Mouse (Mus musculus) cerebellum, adult 11-12 months (tissue): ENCODE data around the gene Omt2b.
A peak's percentile ranks its signal among the peaks of the same experiment; 100 is the strongest.
"Not testable (repeated sequence)": the region's sequence is repeated elsewhere in the genome, so short reads cannot be mapped to it uniquely, and the experiment has no call there.

Experiments
- DNase-seq: peaks from one replicate; pipeline ENCODE4 v3.0.0; 2022

Omt2b gene

DNA sequence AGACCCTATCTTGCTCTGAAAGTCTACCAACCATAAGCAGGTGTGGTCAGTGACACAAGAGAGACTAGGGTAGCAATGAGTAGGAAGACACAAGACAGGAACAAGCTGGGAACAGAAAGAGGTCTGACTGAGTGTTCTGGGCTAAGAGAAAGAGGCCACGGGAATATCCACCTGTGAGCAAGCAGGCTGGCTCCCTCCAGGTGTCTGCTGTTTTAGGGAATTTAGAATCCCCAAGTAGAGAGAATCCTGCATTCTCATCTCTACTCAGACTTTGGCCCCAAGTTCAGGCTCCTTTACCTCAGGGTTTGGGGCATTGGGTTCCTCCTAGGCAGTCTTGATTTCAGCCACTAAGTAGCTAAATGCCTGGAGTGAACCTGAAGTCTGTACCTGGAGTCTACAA, at the start of gene Omt2b:
Gene Omt2b (plus strand): TSS at position 301 of the 400 bp plus-strand sequence.
- not testable (repeated sequence) for DNase-seq

DNA sequence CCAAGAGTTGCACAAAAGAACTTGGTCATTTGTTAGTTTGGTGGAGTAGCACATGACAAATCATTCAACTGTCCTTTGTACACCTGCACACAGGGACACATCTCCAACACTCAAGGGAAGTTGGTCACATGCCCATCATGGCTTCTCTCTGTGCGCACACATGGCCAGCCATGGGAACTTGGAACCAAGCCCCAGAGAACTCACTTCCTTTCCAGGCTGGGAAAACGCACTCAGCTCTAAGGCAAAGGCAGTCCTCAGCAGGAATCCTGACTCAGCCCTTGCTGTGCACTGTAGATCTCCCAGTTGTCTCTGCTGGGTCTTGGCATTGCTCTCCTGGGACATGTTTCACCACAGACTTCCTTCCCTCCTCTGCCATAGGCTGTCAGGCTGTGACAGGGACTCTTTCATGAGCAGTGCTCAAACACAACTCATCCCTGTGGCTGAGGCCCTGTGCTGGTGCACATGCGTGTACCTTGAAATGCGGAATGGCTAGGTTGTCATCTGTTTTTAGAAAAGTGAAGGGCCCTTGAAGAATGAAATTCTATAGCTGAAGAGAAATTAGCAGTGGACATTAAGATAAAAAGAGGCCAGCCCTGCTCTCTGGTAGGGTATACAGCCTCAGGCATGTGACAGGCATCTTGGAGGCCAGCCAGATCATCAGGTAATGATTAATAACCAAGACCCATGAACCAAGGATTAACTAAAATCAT, 45.2 kb upstream of the Omt2b start:
- DNase-seq = not testable (repeated sequence)

DNA sequence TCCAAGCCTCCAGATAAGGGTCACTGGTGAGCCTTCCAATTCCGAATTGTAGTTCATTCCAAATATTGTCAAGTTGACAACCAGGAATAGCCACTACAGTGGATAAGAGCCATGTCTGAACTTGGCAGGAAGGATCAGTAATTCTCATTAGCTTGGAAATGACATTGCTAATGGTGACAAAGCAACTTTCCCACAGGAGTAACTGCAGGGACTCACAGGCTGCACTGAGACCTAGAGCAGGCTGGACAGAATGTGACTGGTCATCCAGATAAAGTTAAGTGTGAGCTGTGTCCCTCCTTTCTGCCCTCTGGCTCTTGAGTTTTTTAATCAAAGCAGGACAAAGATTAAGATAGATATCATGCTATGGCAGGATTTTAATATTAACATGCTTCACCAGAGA, 38.3 kb upstream of the Omt2b start:
- DNase-seq = not testable (repeated sequence)

DNA sequence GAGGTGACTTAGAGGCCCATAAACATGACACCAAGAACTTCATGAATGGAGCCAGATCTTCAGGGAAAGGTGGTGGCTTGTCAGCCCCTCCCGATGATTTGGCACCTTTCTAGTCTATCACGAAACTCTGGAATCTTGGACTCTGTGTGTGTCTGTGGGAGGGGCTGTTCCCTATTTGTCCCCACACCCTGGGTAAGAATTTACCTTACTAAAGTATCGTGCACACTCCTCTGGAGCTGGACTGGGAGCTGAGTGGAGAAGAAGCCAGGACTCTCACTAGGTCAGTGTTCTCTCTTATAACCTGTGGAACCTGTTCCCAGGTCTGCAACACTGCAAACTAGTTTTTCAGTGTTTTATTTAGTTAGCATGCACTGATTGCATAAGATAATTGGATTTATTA, 37.7 kb upstream of the Omt2b start, which contains the start of gene Gm10639:
Gene Gm10639 (plus strand): TSS at position 201 of the 400 bp plus-strand sequence.
- DNase-seq = not testable (repeated sequence)

DNA sequence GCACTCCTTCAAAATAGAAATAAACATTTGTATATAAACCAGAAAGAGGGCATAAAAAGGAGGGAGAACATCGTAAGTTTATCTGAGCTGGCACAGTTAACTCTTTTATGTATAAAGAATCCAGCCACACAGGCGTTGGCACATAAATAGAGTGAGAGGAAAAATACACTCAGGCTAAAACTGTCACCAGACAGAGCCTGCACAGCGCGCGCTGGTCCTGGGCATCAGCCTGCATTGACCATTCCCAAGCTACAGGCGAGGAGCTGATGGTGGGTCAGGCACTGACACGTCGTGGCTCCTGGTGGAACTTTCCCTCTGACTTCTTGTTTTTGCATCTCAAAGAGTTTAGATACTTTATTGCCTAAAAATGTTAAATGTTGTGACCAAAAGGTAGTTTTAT, 34.9 kb upstream of the Omt2b start:
- DNase-seq = not testable (repeated sequence)

DNA sequence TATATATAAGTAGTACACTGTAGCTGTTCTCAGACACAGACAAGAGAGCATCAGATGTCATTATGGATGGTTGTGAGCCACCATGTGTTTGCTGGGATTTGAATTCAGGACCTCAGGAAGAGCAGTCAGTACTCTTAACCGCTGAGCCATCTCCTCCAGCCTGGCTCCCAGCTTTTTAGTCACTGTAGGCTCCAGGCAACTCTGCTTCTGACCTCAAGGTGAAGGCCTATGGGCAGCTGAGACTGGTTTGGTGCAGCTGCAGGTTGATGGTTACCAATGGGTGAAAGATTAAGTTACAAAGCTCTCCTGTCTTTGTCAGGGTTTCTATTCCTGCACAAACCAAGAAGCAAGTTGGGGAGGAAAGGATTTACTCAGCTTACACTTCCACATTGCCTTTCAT, 33.7 kb upstream of the Omt2b start:
- DNase-seq = not testable (repeated sequence)

DNA sequence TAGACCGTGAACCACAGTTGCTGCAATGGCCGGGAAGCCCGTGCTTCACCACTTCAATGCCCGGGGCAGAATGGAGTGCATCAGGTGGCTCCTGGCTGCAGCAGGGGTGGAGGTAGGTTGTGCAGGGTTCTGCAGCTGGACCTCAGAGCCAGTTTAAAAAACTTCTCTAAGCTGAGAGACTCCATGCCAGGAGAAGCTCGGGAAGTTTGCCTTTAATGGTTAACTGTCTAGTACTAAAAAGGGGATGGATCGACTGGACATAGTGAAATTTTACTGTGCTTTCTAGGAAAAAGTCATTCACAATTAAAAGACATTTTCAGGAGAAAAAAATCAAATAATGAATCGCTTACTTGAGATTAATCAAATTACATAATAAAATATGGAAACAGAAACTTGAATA, 32.6 kb upstream of the Omt2b start:
- not testable (repeated sequence) for DNase-seq

DNA sequence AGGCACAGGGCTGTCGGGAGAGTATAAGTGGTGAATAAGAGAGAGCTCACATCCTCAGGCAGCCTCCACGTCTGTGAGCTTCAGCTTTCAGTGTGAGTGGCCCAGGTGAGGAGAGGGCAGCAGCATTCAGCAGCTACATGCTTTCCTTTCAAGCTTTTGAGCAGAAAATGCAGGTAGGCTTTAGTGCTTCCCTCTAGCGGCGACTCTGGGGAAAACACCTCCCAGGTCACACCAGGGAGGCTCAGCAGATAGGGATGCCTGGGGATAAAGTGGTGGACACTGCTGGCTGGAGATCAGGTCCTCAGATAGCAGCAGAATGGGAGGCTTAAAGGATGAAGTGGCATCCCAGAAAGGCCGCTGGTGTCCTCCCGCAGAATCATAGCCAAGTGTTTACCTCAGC, 31.3 kb upstream of the Omt2b start:
- peak; percentile 2 for DNase-seq

DNA sequence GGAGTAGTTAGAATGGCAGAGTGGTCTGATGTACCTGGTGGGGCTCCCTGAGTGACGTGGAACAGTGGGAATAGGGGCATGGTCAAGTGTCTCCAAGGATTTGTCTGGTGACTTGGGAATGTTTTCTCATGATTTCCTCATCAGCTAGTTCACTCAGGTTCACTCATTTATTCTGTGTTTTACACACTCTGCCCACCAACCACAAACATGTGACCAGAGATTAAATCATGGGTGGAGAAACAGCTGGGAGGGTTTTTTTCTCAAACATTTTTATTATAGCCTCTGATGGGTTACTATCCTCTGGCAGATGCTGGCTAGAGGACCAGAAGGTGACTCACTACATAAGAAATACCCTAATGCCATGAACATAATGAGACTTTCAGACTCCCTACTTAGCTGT, 29.2 kb upstream of the Omt2b start:
- no peak for DNase-seq

DNA sequence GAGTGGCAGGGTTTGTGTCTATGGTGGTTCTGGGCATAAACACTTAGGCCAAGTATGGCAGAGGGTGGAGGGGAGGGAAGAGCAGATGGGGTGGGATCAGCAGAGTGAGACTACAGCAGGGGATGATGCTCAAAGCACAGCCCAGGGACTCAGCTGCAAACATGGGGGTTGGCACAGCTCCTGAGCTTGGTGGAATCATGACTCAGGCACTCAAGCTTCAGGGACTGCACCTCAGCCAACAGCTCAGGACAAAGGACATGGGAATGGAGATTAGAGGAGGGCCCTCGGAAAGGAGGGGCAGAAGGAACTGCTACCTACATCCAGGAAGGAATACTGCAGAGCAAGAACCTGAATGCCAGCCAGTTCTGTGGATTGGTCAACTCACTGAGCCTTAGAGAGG, 28.2 kb upstream of the Omt2b start:
- not testable (repeated sequence) for DNase-seq

DNA sequence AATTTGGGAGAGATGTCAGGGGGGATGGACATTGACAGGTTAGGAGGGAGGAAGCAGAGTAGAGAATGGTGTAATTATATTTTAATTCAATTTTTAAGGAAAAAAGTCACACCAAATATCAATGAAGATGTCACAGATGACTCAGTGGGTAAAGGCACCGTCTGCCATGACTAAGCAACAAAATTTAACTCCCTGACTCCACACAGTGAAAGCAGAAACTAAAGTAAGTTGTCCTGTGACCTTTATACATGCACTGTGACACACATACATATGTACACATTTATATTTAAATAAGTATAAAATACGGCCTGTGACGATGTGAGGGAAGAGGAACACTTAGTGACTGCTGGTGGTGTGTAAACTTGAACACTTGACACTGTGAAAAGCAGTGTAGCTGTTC, 19.3 kb upstream of the Omt2b start:
- not testable (repeated sequence) for DNase-seq

DNA sequence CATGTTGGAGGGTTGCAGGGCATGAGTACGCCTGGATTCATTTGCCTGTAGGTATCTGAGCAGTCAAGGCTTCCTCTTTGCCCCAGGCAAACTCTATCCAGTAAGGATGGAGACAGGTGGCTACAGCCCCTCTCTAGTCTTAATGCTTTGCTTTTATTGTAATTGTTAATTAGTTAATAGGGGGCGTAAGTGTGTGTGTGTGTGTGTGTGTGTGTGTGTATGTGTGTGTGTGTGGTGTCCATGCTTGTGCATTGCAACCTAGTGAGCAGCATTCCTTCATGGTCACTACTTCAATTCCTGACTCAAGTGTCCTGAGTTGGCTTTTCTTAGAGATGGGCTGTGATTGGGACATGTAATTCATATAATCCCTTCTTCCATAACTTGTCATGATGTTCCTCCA, 12.7 kb upstream of the Omt2b start, which contains the start of gene Omt2a:
Gene Omt2a (minus strand): TSS at position 101 of the 400 bp plus-strand sequence.
- DNase-seq = no peak

DNA sequence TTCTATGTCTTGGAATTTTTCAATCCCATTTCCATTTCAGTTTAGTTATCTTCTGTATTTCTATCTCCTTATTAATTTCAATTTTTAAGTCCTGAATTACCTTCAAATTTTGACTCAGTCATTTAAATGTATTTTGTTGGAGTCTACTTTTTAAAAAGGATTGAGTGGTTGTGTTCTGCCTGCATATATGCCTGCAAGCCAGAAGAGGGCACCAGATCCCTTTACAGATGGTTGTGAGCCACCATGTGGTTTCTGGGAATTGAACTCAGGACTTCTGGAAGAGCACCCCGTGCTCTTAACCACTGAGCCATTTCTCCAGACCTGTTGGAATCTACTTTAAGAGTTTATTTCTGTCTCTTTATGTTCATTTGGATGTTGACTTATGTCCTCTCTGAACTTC, 7.9 kb upstream of the Omt2b start:
- DNase-seq = no peak

DNA sequence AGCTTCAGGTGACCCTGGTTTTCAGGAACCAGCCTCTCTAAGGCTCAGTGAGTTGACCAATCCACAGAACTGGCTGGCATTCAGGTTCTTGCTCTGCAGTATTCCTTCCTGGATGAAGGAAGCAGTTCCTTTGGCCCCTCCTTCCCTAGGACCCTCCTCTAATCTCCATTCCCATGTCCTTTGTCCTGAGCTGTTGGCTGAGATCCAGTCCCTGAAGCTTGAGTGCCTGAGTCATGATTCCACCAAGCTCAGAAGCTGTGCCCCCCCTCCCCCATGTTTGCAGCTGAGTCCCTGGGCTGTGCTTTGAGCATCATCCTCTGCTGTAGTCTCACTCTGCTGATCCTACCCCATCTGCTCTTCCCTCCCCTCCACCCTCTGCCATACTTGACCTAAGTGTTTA, 9.7 kb downstream of the Omt2b start:
- DNase-seq = not testable (repeated sequence)

DNA sequence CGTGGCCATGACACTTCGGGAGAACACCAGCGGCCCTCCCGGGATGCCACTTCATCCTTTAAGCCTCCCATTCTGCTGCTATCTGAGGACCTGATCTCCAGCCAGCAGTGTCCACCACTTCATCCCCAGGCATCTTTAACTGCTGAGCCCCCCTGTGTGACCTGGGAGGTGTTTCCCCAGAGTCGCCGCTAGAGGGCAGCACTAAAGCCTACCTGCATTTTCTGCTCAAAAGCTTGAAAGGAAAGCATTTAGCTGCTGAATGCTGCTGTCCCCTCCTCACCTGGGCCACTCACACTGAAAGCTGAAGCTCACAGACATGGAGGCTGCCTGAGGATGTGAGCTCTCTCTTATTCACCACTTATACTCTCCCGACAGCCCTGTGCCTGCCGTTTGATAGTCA, 12.9 kb downstream of the Omt2b start:
- DNase-seq = not testable (repeated sequence)

DNA sequence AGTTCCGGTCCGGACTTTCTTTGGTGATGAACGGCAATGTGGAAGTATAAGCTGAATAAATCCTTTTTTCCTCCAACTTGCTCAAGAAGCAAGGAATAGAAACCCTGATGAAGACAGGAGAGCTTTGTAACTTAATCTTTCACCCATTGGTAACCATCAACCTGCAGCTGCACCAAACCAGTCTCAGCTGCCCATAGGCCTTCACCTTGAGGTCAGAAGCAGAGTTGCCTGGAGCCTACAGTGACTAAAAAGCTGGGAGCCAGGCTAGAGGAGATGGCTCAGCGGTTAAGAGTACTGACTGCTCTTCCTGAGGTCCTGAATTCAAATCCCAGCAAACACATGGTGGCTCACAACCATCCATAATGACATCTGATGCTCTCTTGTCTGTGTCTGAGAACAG, 15.1 kb downstream of the Omt2b start:
- DNase-seq = not testable (repeated sequence)

DNA sequence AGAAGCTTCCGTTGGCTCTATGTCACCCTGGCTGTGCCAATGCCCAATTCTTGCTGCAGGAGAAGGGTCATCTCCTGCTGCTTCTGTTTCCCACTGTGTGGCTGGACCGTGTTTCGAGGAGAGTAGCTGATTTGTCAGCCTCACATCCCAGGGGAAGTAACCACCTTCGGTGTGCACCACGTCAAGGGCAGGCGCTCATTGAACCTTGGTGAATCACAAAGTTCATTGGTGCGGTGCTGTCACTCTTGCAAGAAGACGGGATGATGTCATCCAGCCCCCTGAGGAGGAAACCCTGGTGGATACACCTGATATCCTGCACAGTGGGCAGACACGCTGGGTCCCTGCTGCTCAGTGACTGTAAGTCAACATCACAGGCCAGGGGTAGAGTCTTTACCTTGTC, 15.7 kb downstream of the Omt2b start:
- DNase-seq = not testable (repeated sequence)

DNA sequence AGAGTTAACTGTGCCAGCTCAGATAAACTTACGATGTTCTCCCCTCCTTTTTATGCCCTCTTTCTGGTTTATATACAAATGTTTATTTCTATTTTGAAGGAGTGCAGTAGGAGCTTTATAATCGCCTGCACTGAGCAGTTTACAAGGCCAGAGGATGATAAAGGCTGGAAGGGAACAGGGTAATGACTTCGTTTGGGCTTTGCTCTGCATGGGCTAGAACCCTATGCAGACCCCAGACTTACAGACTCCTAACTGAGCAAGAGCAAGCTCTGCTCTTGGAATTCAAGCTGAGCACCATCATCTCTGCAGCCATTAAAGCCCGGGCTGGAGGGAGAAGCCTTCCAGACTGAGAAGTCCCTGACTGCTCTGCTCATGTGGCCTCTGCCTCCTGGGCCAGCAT, 17.8 kb downstream of the Omt2b start:
- DNase-seq = not testable (repeated sequence)

DNA sequence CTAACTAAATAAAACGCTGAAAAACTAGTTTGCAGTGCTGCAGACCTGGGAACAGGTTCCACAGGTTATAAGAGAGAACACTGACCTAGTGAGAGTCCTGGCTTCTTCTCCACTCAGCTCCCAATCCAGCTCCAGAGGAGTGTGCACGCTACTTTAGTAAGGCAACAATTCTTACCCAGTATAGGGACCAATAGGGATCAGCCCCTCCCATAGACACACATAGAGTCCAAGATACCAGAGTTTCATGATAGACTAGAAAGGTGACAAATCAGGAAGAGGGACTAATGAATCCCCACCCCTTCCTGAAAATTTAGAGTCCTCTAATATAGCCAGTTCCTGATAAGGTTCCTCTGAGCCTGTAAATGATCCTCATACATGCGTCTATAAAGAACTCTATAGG, 19.6 kb downstream of the Omt2b start:
- no peak for DNase-seq

DNA sequence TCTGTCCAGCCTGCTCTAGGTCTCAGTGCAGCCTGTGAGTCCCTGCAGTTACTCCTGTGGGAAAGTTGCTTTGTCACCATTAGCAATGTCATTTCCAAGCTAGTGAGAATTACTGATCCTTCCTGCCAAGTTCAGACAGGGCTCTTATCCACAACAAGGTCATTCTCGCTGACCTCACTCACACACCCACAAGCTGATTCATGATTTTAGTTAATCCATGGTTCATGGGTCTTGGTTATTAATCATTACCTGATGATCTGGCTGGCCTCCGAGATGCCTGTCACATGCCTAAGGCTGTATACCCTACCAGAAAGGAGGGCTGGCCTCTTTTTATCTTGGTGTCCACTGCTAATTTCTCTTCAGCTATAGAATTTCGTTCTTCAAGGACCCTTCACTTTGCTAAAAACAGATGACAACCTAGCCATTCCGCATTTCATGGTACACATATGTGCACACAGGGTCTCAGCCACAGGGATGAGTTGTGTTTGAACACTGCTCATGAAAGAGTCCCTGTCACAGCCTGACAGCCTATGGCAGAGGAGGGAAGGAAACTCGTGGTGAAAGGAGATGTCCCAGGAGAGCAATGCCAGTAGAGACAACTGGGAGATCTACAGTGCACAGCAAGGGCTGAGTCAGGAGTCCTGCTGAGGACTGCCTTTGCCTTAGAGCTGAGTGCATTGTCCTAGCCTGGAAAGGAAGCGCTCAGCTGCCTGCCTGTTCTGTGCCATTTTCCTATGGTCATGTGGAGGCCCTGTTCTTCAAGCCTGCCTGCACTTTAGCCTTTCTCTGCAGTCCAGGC, 21.0 kb downstream of the Omt2b start:
- not testable (repeated sequence) for DNase-seq

DNA sequence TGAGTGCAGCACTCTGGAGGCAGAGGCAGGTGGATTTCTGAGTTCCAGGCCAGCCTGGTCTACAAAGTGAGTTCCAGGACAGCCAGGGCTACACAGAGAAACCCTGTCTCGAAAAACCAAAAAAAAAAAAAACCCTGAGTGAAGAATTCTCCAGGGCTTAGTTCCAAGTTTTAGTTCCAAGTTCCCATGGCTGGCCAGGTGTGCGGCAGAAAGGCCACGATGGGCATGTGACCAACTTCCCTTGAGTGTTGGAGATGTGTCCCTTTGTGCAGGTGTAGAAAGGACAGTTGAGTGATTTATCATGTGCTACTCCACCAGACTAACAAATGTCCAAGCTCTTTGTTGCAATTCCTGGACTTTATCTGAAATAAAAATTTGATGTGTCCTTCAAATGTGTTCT, 21.8 kb downstream of the Omt2b start:
- DNase-seq = not testable (repeated sequence)

DNA sequence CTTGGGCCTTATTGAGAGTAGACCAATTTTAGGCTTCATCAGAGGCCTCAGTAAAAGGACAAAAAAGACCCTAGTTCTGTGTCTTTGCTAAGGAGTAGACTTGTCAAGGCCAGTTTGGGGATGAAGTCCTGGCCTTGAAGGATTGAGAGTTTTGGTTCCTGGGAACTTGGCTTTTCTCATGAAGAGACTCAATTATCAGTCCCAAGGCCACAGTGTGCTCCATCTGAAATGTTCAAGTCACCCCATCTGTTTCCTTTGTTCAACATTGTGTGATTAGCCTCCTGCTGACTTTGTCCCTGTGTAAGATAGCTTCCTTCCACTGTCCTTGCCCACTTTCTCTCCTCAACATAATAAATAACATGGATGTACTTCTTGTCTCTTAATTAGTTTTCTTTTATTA, 22.6 kb downstream of the Omt2b start:
- not testable (repeated sequence) for DNase-seq

DNA sequence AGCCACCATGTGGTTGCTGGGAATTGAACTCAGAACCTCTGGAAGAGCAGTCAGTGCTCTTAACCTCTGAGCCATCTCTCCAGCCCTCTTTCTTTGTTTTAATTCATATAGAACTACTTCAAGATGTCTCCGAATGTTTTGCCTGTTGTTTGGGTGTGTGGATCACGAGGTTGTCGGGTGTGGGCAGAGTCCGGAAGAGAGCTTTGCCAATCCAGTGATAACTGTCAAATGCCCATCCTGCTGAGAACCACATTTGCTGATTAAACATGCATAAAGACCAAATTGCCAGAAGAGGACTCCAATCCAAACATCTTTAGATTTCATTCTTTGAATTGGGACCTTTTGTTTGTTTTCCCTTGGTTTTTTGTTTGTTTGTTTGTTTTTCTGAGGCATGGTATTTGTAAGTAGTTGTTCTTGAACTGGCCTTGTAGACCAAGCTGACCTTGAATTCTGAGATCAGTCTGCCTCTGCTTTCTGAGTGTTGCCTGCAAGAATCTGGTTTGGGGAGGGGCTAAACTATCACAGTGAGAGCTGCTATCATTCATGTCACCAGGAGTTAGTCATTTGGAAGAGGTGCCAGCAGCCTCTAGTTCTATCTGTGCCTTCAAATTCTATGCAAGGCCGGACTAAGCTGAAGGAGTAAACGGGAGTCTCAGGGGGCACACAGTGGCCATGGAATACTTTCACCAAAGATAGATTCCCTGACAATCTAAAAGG, 24.3 kb downstream of the Omt2b start:
- no peak for DNase-seq
